Mouse (Mus musculus): ENCODE data around the gene Hormad2. TPM values are rescaled to one million over a fixed set of nuclear protein-coding genes. Genes with fewer than 3 reads are reported as not detected.

Gene Hormad2
- total and polyA plus RNA-seq, 3 experiments = 16.0 to 17.0 TPM; not detected in 1

GRCm38 (mm10) chr11:4310324-4310723 lies 130.6 kb downstream of the Hormad2 start:
- H3K27me3 ChIP-seq (ENCODE audit: control insufficient read depth in 1 of 2, insufficient read depth in 2 of 2, low read length in 2 of 2) = no peaks in the 10 kb centered on the region
- peaks cover 3 to 20% of the 10 kb centered on the region in 2 experiments for H3K4me1 ChIP-seq (ENCODE audit: control insufficient read depth in 1 of 2, insufficient read depth in 2 of 2, low read length in 2 of 2)
- no peak for TF ChIP-seq MYC (IDR thresholded peaks at IDR 0.05; ENCODE audit: low read depth, low read length)
- TF ChIP-seq MAFK (IDR thresholded peaks at IDR 0.05; ENCODE audit: borderline replicate concordance, low read depth, low read length) = 0 out of 2 replicates have a peak, but pooled peaks have one; percentile 34
- TF ChIP-seq RAD21 (IDR thresholded peaks at IDR 0.05; ENCODE audit: low read depth, low read length) = peak; percentile 5; the same call in 1 of the 2 replicates
- TF ChIP-seq CTCF (IDR thresholded peaks at IDR 0.05 in 2 of 3, conservative IDR thresholded peaks at IDR 0.05 in 1 of 3; ENCODE audit: control insufficient read depth in 1 of 3, insufficient read depth in 1 of 3, low read depth in 2 of 3, low read length in 3 of 3, poor library complexity in 1 of 3, severe bottlenecking in 1 of 3) = 0 out of 6 replicates have a peak, but pooled peaks of 1 of the 3 experiments have one; percentile 12
- no peak for TF ChIP-seq POLR2A (IDR thresholded peaks at IDR 0.05; ENCODE audit: control insufficient read depth in 1 of 2, insufficient read depth in 1 of 2, low read depth in 1 of 2, low read length in 2 of 2, poor library complexity in 1 of 2)
- no peak overlapping the region for H3K9ac ChIP-seq (ENCODE audit: control insufficient read depth, low read depth, low read length, poor library complexity, severe bottlenecking)
- no peak overlapping the region for H3K27ac ChIP-seq (ENCODE audit: control insufficient read depth, low read depth, low read length)
- H3K9me3 ChIP-seq (replicated peaks; ENCODE audit: insufficient read depth, low read length) = no peaks in the 10 kb centered on the region
- peaks cover 0 to 2% of the 10 kb centered on the region in 2 experiments; a peak in 2 of 4 replicates for H3K36me3 ChIP-seq (ENCODE audit: control insufficient read depth in 1 of 2, insufficient read depth in 2 of 2, low read length in 2 of 2)
- H3K79me2 ChIP-seq (ENCODE audit: control insufficient read depth, insufficient read depth, low read length, poor library complexity) = no peaks in the 10 kb centered on the region
- no peak for DNase-seq (ENCODE audit: low read depth, low spot score)
- no peak overlapping the region for H3K4me3 ChIP-seq (ENCODE audit: control insufficient read depth in 1 of 2, insufficient read depth in 1 of 2, low read depth in 2 of 2, low read length in 2 of 2)

DNA sequence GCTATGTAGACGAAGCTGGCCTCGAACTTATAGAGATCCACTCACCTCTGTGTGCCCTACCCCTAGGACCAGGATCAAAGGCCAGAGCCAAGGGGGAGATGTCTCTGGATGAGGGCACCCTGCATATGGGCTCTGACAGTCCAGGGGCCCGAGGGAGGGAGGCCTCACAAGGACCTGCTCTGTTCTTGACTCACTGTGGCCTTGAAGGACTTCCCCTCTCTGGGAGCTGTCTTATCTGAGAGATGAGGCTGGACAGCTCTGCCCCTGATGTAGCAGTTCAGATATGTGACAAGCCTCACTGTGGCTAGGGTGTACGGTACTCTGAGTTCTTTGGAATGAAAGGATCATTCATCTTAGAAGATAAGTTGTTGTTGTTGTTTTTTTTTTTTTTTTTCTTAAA lies 131.3 kb downstream of the Hormad2 start:
- peaks cover 3 to 17% of the 10 kb centered on the region in 2 experiments for H3K4me1 ChIP-seq (ENCODE audit: control insufficient read depth in 1 of 2, insufficient read depth in 2 of 2, low read length in 2 of 2)
- H3K9ac ChIP-seq (ENCODE audit: control insufficient read depth, low read depth, low read length, poor library complexity, severe bottlenecking) = no peak overlapping the region
- DNase-seq (ENCODE audit: low read depth, low spot score) = peak; percentile 52
- no peaks in the 10 kb centered on the region for H3K9me3 ChIP-seq (replicated peaks; ENCODE audit: insufficient read depth, low read length)
- no peak overlapping the region for H3K27ac ChIP-seq (ENCODE audit: control insufficient read depth, low read depth, low read length)
- H3K4me3 ChIP-seq (ENCODE audit: control insufficient read depth in 1 of 2, insufficient read depth in 1 of 2, low read depth in 2 of 2, low read length in 2 of 2) = no peak overlapping the region
- TF ChIP-seq POLR2AphosphoS5 (IDR thresholded peaks at IDR 0.05; ENCODE audit: borderline replicate concordance, low read depth, low read length) (no peak), EP300 (IDR thresholded peaks at IDR 0.05; ENCODE audit: low read depth in 1 of 2, low read length in 2 of 2) (peak; percentile 28 to 50; a peak in 2 of 4 replicates), GATA1 (IDR thresholded peaks at IDR 0.05; ENCODE audit: low read depth, low read length) (peak; percentile 67)
- H3K36me3 ChIP-seq (ENCODE audit: control insufficient read depth in 1 of 2, insufficient read depth in 2 of 2, low read length in 2 of 2) = peaks cover 0 to 2% of the 10 kb centered on the region in 2 experiments; a peak in 1 of 4 replicates
- H3K79me2 ChIP-seq (ENCODE audit: control insufficient read depth, insufficient read depth, low read length, poor library complexity) = no peaks in the 10 kb centered on the region
- no peaks in the 10 kb centered on the region for H3K27me3 ChIP-seq (ENCODE audit: control insufficient read depth in 1 of 2, insufficient read depth in 2 of 2, low read length in 2 of 2)

GRCm38 (mm10) chr11:4308514-4309450 lies 132.1 kb downstream of the Hormad2 start:
- Histone ChIP-seq H3K4me1 (ENCODE audit: control insufficient read depth in 1 of 2, insufficient read depth in 2 of 2, low read length in 2 of 2) (peaks cover 3 to 17% of the 10 kb centered on the region in 2 experiments), H3K9ac (ENCODE audit: control insufficient read depth, low read depth, low read length, poor library complexity, severe bottlenecking) (no peak overlapping the region), H3K36me3 (ENCODE audit: control insufficient read depth in 1 of 2, insufficient read depth in 2 of 2, low read length in 2 of 2) (peaks cover 0 to 2% of the 10 kb centered on the region in 2 experiments; a peak in 1 of 4 replicates), H3K27me3 (ENCODE audit: control insufficient read depth in 1 of 2, insufficient read depth in 2 of 2, low read length in 2 of 2) (no peaks in the 10 kb centered on the region), H3K9me3 (replicated peaks; ENCODE audit: insufficient read depth, low read length) (no peaks in the 10 kb centered on the region), H3K27ac (ENCODE audit: control insufficient read depth, low read depth, low read length) (no peak overlapping the region), H3K4me3 (ENCODE audit: control insufficient read depth in 1 of 2, insufficient read depth in 1 of 2, low read depth in 2 of 2, low read length in 2 of 2) (no peak overlapping the region), H3K79me2 (ENCODE audit: control insufficient read depth, insufficient read depth, low read length, poor library complexity) (no peaks in the 10 kb centered on the region)
- no peak for DNase-seq (ENCODE audit: low read depth, low spot score)
- no peak for TF ChIP-seq MYC (IDR thresholded peaks at IDR 0.05; ENCODE audit: low read depth, low read length)
- TF ChIP-seq SIN3A (IDR thresholded peaks at IDR 0.05; ENCODE audit: low read length) = no peak
- no peak for TF ChIP-seq BHLHE40 (IDR thresholded peaks at IDR 0.05; ENCODE audit: borderline replicate concordance, low read depth, low read length)
- TF ChIP-seq GABPA (IDR thresholded peaks at IDR 0.05; ENCODE audit: low read depth, low read length) = no peak
- TF ChIP-seq TBP (IDR thresholded peaks at IDR 0.05; ENCODE audit: low read depth, low read length) = no peak
- no peak for TF ChIP-seq MAX (IDR thresholded peaks at IDR 0.05; ENCODE audit: low read length)
- no peak for TF ChIP-seq RCOR1 (IDR thresholded peaks at IDR 0.05; ENCODE audit: low read depth, low read length)
